Mouse (Mus musculus) testis, postnatal 10 days (tissue): ENCODE data around the gene Cluh.

Source experiments
- DNase-seq: peaks from one replicate; pipeline ENCODE4 v3.0.0; 2021; ENCODE audit warnings: low spot score

The Cluh gene

DNA sequence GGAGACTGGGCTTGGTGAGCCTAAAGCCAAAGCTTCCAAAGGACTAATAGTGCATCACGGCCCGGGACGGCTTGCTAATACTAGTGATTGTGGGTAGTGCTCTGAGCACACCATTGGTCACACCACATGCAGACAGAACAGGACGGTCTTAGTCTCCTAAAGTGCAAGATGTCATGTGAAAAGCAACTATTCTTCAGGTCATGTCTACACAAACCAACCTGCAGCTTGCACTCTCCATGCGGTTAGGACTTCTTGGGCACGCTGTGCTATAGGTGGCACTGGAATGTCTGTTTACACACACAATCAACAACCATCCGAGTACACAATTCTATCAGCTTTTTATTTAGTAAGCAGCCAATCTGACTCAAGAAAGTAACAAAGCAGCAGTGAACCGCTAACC, 25.4 kb downstream of the Cluh start:
- DNase-seq: no peak

DNA sequence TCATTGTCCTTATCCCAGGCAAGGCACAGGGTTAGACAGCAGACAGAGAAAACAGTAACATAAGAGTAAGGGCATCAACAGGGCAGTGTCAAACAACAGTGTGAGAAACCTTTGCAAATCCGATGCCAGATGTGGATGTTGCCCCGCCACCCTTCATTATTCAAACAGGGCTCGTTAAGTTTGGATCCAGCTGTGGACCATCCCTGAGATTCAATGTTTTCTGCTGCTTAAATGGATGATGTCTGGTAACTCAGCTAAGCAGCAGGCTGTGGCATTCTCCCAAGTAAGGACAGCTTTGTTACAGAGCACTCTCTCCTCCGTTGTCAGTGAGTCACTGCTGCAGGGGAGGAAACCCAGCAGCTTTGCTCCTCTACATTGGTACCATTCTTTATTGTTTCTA, 25.9 kb downstream of the Cluh start:
- no peak for DNase-seq

DNA sequence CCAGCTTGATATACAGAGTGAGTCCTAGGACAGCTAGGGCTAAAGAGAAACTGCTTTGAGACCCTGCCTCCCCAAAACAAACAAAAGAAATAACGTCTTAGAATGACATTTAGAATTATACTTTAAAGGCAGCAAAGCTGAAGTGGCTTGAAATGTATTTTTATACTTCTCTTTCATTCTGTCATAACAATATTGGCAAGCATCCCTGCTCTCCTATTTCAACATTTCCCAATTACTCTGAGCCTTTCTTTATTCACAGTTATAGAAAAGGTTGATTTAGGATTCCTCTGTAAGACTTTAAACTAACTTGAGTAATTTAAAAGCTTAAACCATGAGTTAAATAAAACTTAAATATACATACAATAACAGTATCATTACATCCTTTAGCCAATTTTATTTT, 42.9 kb downstream of the Cluh start:
- no peak for DNase-seq

DNA sequence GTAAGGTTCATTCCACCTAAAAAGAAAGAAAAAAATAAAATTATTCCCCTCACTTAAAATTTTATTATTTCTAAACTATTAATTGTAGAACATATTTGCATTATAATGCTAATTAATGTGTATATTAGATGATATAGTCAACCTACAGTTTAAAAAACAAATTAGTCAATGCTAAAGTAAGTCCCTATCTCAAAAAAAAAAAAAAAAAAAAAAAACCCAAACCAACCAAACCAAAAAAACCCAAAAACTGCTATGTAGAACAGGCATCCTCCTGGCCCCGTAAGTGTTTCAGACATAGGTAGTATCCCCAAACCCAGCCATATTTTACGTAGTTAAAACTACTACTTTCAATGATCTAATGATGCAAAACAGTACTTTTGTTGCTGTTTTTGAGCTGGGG, 50.2 kb downstream of the Cluh start:
- DNase-seq: no peak

DNA sequence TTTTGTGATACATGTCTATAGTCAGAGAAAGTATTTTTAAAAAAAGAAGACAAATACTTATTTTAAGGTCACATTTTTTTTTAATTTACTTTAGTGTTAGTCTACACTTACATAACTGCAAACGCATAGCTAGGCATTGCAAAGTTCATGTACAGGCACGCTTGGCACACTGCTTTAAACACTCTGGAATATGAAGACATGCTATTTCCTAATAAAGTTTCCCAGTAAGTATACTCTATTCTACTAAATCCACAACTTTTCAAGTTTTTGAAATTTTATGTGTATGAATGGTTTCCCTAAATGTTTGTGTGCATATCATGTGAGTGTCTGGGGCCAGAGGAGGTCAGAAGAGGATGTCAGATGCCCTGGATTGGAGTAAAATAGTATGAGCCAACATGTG, 54.8 kb downstream of the Cluh start:
- DNase-seq: no peak

DNA sequence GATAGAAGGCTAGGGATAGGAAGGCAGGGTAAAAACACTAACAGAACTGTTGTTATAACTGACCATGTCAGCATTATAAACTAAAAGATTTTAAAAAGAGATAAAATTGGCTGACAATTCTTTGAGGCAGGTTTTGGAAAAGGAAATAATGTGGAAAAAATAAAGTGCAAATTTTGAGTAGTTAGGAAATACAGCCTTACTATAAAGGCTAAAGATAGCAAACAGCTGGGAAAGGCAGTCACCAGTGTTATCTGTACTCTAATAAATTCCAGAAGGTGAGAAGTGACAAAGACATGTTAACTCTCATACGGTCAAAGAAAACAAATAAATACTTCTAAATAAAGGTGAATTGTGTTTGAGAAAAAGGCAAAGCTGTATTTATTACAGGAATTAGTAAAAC, 59.5 kb downstream of the Cluh start:
- DNase-seq: no peak

DNA sequence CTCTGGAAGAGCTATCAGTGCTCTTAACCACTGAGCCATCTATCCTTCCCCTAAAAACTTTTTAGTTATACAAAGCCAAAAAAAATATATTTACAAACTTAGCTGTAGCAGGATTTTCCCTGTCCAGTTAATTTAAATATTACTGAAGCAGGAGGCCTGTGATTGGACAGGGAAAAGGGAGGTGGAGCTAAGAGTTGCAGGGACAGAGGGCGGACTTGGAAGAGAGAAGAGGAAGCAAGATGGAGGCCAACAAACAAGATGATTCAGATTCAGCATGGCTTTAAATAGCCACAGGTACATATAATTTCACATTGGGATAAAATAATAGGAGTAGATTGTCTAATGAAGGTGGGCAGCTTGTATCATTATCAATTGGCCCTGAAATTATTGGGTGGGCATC, 61.4 kb downstream of the Cluh start:
- DNase-seq: no peak

DNA sequence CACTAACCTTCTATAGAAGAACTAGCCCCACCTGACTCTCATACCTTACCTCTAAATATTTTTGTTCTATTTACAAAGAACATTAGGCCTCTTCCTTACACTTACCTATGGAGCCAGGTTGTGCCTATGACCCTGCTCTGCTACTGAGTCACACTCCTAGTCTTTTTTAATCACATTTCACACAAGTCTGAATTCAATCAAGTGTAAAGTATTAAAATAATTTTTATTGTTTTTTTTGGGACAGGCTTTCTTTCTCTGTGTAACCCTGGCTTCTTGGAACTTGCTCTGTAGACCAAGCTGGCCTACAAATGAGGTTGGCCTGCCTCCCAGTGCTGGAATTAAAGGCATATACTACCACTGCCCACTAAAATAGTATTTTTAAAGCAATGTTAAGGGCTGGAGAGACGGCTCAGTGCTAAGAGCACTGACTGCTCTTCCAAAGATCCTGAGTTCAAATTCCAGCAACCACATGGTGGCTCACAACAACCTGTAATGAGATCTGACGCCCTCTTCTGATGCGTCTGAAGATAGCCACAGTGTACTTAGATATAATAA, 66.8 kb downstream of the Cluh start:
- no peak for DNase-seq
